In genomic region chr5:144047324-144047723, GRCm38 (mm10) we compare ENCODE assay signal across 13 mouse cellular contexts. TPM values are rescaled to one million over a fixed set of nuclear protein-coding genes. Genes with fewer than 3 reads are reported as not detected.
A peak's percentile ranks its signal among the peaks of the same experiment; 100 is the strongest.
DNase-seq lines count a peak whose midpoint lies in the region; ATAC-seq and TF ChIP-seq lines count a peak whose summit lies in the region.
"Had no signal": no experiment of that assay in that cellular context is flagged by ENCODE, and none has a peak within 500 bp of the region (broad histone marks: within the 10 kb centered on the region; RNA-seq: fewer than 3 reads in every experiment).

No protein-coding gene starts in this region.

- H3K27ac ChIP-seq in midbrain, postnatal 0 days (ENCODE audit: low read depth, low read length) = no peak overlapping the region
- H3K27ac ChIP-seq in midbrain, embryonic 15.5 days = no peak overlapping the region
- peak overlapping the region; percentile 64; the same call in 1 of the 2 replicates for H3K27ac ChIP-seq in forebrain, postnatal 0 days (ENCODE audit: low read depth, low read length)
- H3K27ac ChIP-seq: heart, embryonic 15.5 days; macrophage had no signal

- 57% methylated on average over 13 of the region's 13 CpGs for WGBS in midbrain, postnatal 0 days
- 63% methylated on average over 13 of the region's 13 CpGs for WGBS in midbrain, embryonic 15.5 days
- WGBS in forebrain, postnatal 0 days = 46% methylated on average over 13 of the region's 13 CpGs

- H3K4me3 ChIP-seq in midbrain, postnatal 0 days (ENCODE audit: low read depth, low read length) = no peak overlapping the region
- no peak overlapping the region for H3K4me3 ChIP-seq in midbrain, embryonic 15.5 days
- H3K4me3 ChIP-seq in forebrain, postnatal 0 days (ENCODE audit: low read depth, low read length) = no peak overlapping the region
- H3K4me3 ChIP-seq: heart, embryonic 15.5 days had no signal

- no peaks in the 10 kb centered on the region for H3K9me3 ChIP-seq in midbrain, postnatal 0 days (ENCODE audit: low read length)
- no peaks in the 10 kb centered on the region for H3K9me3 ChIP-seq in midbrain, embryonic 15.5 days
- no peaks in the 10 kb centered on the region for H3K9me3 ChIP-seq in forebrain, postnatal 0 days (ENCODE audit: low read length)
- H3K9me3 ChIP-seq: heart, embryonic 15.5 days had no signal

- peak; percentile 29 for DNase-seq in midbrain, postnatal 0 days (ENCODE audit: low spot score)
- peak; percentile 73 for DNase-seq in forebrain, postnatal 0 days
- peak; percentile 27 for DNase-seq in left cerebral cortex, adult 11 months (ENCODE audit: low spot score)
- DNase-seq in splenic B cell, adult 2 months (ENCODE audit: low read depth, low spot score) = peak; percentile 29
- no peak for DNase-seq in thymus, postnatal 0 days (ENCODE audit: low spot score)
- DNase-seq in ovary, postnatal 10 days (ENCODE audit: low spot score) = no peak
- no peak for DNase-seq in heart, postnatal 10 days
- DNase-seq: kidney, postnatal 25 days had no signal

- no peak for TF ChIP-seq CTCF in midbrain, postnatal 0 days (IDR thresholded peaks at IDR 0.05)
- TF ChIP-seq CTCF in forebrain, postnatal 0 days (IDR thresholded peaks at IDR 0.05; ENCODE audit: low read depth) = no peak

- no peaks in the 10 kb centered on the region for H3K36me3 ChIP-seq in midbrain, postnatal 0 days (ENCODE audit: insufficient read depth, low read length)
- H3K36me3 ChIP-seq in midbrain, embryonic 15.5 days (replicated peaks) = no peaks in the 10 kb centered on the region
- H3K36me3 ChIP-seq in forebrain, postnatal 0 days (ENCODE audit: insufficient read depth) = no peaks in the 10 kb centered on the region
- no peaks in the 10 kb centered on the region for H3K36me3 ChIP-seq in splenic B cell, adult 2 months (ENCODE audit: control insufficient read depth, insufficient read depth, low read length, poor library complexity, severe bottlenecking)
- H3K36me3 ChIP-seq: heart, embryonic 15.5 days had no signal

- no peaks in the 10 kb centered on the region for H3K4me1 ChIP-seq in midbrain, postnatal 0 days (ENCODE audit: insufficient read depth, low read length)
- H3K4me1 ChIP-seq in midbrain, embryonic 15.5 days = no peaks in the 10 kb centered on the region
- no peaks in the 10 kb centered on the region for H3K4me1 ChIP-seq in forebrain, postnatal 0 days (ENCODE audit: insufficient read depth)
- H3K4me1 ChIP-seq: heart, embryonic 15.5 days had no signal

- ATAC-seq in midbrain, postnatal 0 days (ENCODE audit: low FRiP score) = no peak
- no peak for ATAC-seq in midbrain, embryonic 15.5 days (replicated peaks)
- peak; percentile 71 for ATAC-seq in forebrain, postnatal 0 days

- H3K4me2 ChIP-seq in midbrain, postnatal 0 days (ENCODE audit: low read depth, low read length, poor library complexity, severe bottlenecking) = no peak overlapping the region
- H3K4me2 ChIP-seq in midbrain, embryonic 15.5 days = no peak overlapping the region
- no peak overlapping the region for H3K4me2 ChIP-seq in forebrain, postnatal 0 days (ENCODE audit: low read depth)
- H3K4me2 ChIP-seq: heart, embryonic 15.5 days; liver, embryonic 11.5 days had no signal

- intact Hi-C loops in heart, postnatal 10 days (cut with DNase I) = no loop called here

- no peak overlapping the region for H3K9ac ChIP-seq in midbrain, postnatal 0 days (replicated peaks; ENCODE audit: low read length, poor library complexity, severe bottlenecking)
- no peak overlapping the region for H3K9ac ChIP-seq in midbrain, embryonic 15.5 days
- no peak overlapping the region for H3K9ac ChIP-seq in forebrain, postnatal 0 days
- H3K9ac ChIP-seq: heart, embryonic 15.5 days had no signal

- no peaks in the 10 kb centered on the region for H3K27me3 ChIP-seq in midbrain, postnatal 0 days (ENCODE audit: insufficient read depth, low read length)
- H3K27me3 ChIP-seq in midbrain, embryonic 15.5 days (replicated peaks) = no peaks in the 10 kb centered on the region
- no peaks in the 10 kb centered on the region for H3K27me3 ChIP-seq in forebrain, postnatal 0 days (ENCODE audit: insufficient read depth, low read length)
- H3K27me3 ChIP-seq in splenic B cell, adult 2 months (ENCODE audit: control insufficient read depth, insufficient read depth, low read length, poor library complexity, severe bottlenecking) = no peaks in the 10 kb centered on the region
- H3K27me3 ChIP-seq: CH12.LX; heart, embryonic 15.5 days had no signal

RNA-seq across cellular contexts. Expression of gene Ocm, which starts 20.9 kb away (rescaled TPM):
- not detected in 2 replicates for total RNA-seq in midbrain, postnatal 0 days (2014; rRNA removed)
- 0.25 and 0.43 TPM in 2 replicates for polyA plus RNA-seq in midbrain, postnatal 0 days (2015; fragmentation: Nextera tagmentation; extraction: Ambion mirVana)
- not detected in 2 replicates for polyA plus RNA-seq in midbrain, embryonic 15.5 days (2015; fragmentation: Nextera tagmentation; extraction: Ambion mirVana)
- total RNA-seq in forebrain, postnatal 0 days (2014; rRNA removed) = not detected in 2 replicates
- 0.98 TPM in 1 of 2 replicates, not detected in the other for polyA plus RNA-seq in forebrain, postnatal 0 days (2015; fragmentation: Nextera tagmentation; extraction: Ambion mirVana)
- polyA plus RNA-seq in thymus, postnatal 0 days (2015; fragmentation: Nextera tagmentation; extraction: Ambion mirVana) = 0.30 and 0.58 TPM in 2 replicates
- not detected for total RNA-seq in heart, postnatal 10 days (2021)
- total RNA-seq: CH12.LX had no signal
- polyA plus RNA-seq: heart, embryonic 15.5 days; liver, embryonic 11.5 days; macrophage had no signal

RNA-seq across cellular contexts. Expression of gene Ccz1, which starts 32.6 kb away (rescaled TPM):
- 46.9 and 72.6 TPM in 2 replicates for total RNA-seq in midbrain, postnatal 0 days (2014; rRNA removed)
- polyA plus RNA-seq in midbrain, postnatal 0 days (2015; fragmentation: Nextera tagmentation; extraction: Ambion mirVana) = 69.3 and 70.3 TPM in 2 replicates
- 75.2 and 77.7 TPM in 2 replicates for polyA plus RNA-seq in midbrain, embryonic 15.5 days (2015; fragmentation: Nextera tagmentation; extraction: Ambion mirVana)
- total RNA-seq in forebrain, postnatal 0 days (2014; rRNA removed) = 75.7 and 80.4 TPM in 2 replicates
- 80.5 and 83.8 TPM in 2 replicates for polyA plus RNA-seq in forebrain, postnatal 0 days (2015; fragmentation: Nextera tagmentation; extraction: Ambion mirVana)
- 80.3 and 87.6 TPM in 2 replicates for polyA plus RNA-seq in thymus, postnatal 0 days (2015; fragmentation: Nextera tagmentation; extraction: Ambion mirVana)
- total RNA-seq in heart, postnatal 10 days (2021) = 10 to 100 TPM; 36.0 to 39.6 TPM

RNA-seq across cellular contexts. Expression of gene Lmtk2, which starts 52.9 kb away (rescaled TPM):
- total RNA-seq in midbrain, postnatal 0 days (2014; rRNA removed) = 67.2 and 69.9 TPM in 2 replicates
- polyA plus RNA-seq in midbrain, postnatal 0 days (2015; fragmentation: Nextera tagmentation; extraction: Ambion mirVana) = 7.1 and 7.3 TPM in 2 replicates
- 10.1 and 10.4 TPM in 2 replicates for polyA plus RNA-seq in midbrain, embryonic 15.5 days (2015; fragmentation: Nextera tagmentation; extraction: Ambion mirVana)
- total RNA-seq in forebrain, postnatal 0 days (2014; rRNA removed) = 56.2 and 63.9 TPM in 2 replicates
- 6.1 and 7.4 TPM in 2 replicates for polyA plus RNA-seq in forebrain, postnatal 0 days (2015; fragmentation: Nextera tagmentation; extraction: Ambion mirVana)
- polyA plus RNA-seq in thymus, postnatal 0 days (2015; fragmentation: Nextera tagmentation; extraction: Ambion mirVana) = 3.1 and 3.4 TPM in 2 replicates
- total RNA-seq in heart, postnatal 10 days (2021) = 10 to 100 TPM; 19.9 to 22.6 TPM

Comparison
In these comparisons a context has a peak if more than half of its experiments do, and no peak if none do; other contexts are left out.
1. DNase-seq: peak in midbrain, postnatal 0 days (single experiment), forebrain, postnatal 0 days (single experiment), left cerebral cortex, adult 11 months (single experiment) and splenic B cell, adult 2 months (single experiment); none in thymus, postnatal 0 days (single experiment), ovary, postnatal 10 days (single experiment) and heart, postnatal 10 days (0 of 2).